Mouse (Mus musculus) bone marrow macrophage, adult 2 months (primary cell): ENCODE results near the gene Tmx2.

Experiments used
- CTCF ChIP-seq: IDR thresholded peaks from 2 replicates; pipeline ENCODE4 v1.5.1; 2012; ENCODE audit warnings: low read depth, mild to moderate bottlenecking, low read length, moderate library complexity
- POLR2A ChIP-seq: IDR thresholded peaks from 2 replicates; pipeline ENCODE4 v1.6.1; 2012; ENCODE audit warnings: mild to moderate bottlenecking, low read depth, low read length, borderline replicate concordance

DNA sequence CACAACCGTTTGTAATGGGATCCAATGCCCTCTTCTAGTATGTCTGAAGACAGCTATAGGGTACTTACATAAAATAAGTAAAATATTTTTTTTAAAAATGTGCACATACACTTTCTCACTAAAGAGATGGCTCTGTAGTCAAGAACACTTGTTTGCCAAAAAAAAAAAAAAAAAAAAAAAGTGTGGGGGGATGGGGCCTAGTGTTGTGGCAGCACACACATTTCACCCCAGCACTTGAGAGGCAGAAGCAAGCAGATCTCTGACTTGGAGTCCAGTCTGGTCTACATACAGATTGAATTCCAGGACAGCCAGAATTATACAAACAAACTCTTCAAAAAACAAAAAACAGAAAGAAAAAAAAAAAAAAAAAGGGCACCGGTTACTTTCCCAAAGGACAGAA lies 41.8 kb upstream of the Tmx2 start:
- TF ChIP-seq CTCF (no peak), POLR2A (no peak)
